In genomic region chr2:126424714-126425113, GRCm38 (mm10) we compare ENCODE assay signal across 15 mouse cellular contexts.
A peak's percentile ranks its signal among the peaks of the same experiment; 100 is the strongest.
DNase-seq lines count a peak whose midpoint lies in the region; ATAC-seq and TF ChIP-seq lines count a peak whose summit lies in the region.
"Had no signal": no experiment of that assay in that cellular context is flagged by ENCODE, and none has a peak within 500 bp of the region (broad histone marks: within the 10 kb centered on the region; RNA-seq: fewer than 3 reads in every experiment).

No protein-coding gene starts in this region.

- H3K27ac ChIP-seq in forebrain, embryonic 15.5 days (replicated peaks), result no peak overlapping the region
- H3K27ac ChIP-seq in forebrain, embryonic 10.5 days, result no peak overlapping the region
- H3K27ac ChIP-seq in midbrain, postnatal 0 days (ENCODE audit: low read depth, low read length), result no peak overlapping the region
- no peak overlapping the region for H3K27ac ChIP-seq in midbrain, embryonic 10.5 days (replicated peaks)
- H3K27ac ChIP-seq in liver, embryonic 11.5 days (ENCODE audit: low read depth, low read length), result no peak overlapping the region
- H3K27ac ChIP-seq: heart, embryonic 10.5 days; kidney, postnatal 0 days had no signal

- no peaks in the 10 kb centered on the region for H3K9me3 ChIP-seq in forebrain, embryonic 15.5 days
- no peaks in the 10 kb centered on the region for H3K9me3 ChIP-seq in forebrain, embryonic 10.5 days
- H3K9me3 ChIP-seq in midbrain, postnatal 0 days (ENCODE audit: low read length), result no peaks in the 10 kb centered on the region
- no peaks in the 10 kb centered on the region for H3K9me3 ChIP-seq in midbrain, embryonic 10.5 days (replicated peaks)
- no peaks in the 10 kb centered on the region for H3K9me3 ChIP-seq in liver, embryonic 11.5 days (ENCODE audit: control insufficient read depth, low read length)
- H3K9me3 ChIP-seq: heart, embryonic 10.5 days; megakaryocyte, embryonic 14.5 days had no signal

- H3K9ac ChIP-seq in forebrain, embryonic 15.5 days (replicated peaks), result no peak overlapping the region
- H3K9ac ChIP-seq in midbrain, postnatal 0 days (replicated peaks; ENCODE audit: low read length, poor library complexity, severe bottlenecking), result no peak overlapping the region
- no peak overlapping the region for H3K9ac ChIP-seq in liver, embryonic 11.5 days (ENCODE audit: low read depth, low read length)

- H3K36me3 ChIP-seq in forebrain, embryonic 15.5 days, result no peaks in the 10 kb centered on the region
- H3K36me3 ChIP-seq in forebrain, embryonic 10.5 days (replicated peaks), result no peaks in the 10 kb centered on the region
- no peaks in the 10 kb centered on the region for H3K36me3 ChIP-seq in midbrain, postnatal 0 days (ENCODE audit: insufficient read depth, low read length)
- no peaks in the 10 kb centered on the region for H3K36me3 ChIP-seq in midbrain, embryonic 10.5 days
- no peaks in the 10 kb centered on the region for H3K36me3 ChIP-seq in liver, embryonic 11.5 days (ENCODE audit: control insufficient read depth, insufficient read depth, low read length)
- H3K36me3 ChIP-seq: heart, embryonic 10.5 days had no signal

- no peak for TF ChIP-seq CTCF in midbrain, postnatal 0 days (IDR thresholded peaks at IDR 0.05)

- no peaks in the 10 kb centered on the region for H3K27me3 ChIP-seq in forebrain, embryonic 15.5 days
- H3K27me3 ChIP-seq in forebrain, embryonic 10.5 days (ENCODE audit: poor library complexity, severe bottlenecking), result no peaks in the 10 kb centered on the region
- H3K27me3 ChIP-seq in midbrain, postnatal 0 days (ENCODE audit: insufficient read depth, low read length), result no peaks in the 10 kb centered on the region
- no peaks in the 10 kb centered on the region for H3K27me3 ChIP-seq in midbrain, embryonic 10.5 days (ENCODE audit: low read depth, poor library complexity, severe bottlenecking)
- no peaks in the 10 kb centered on the region for H3K27me3 ChIP-seq in liver, embryonic 11.5 days (replicated peaks; ENCODE audit: control insufficient read depth, insufficient read depth, low read length)

- H3K4me1 ChIP-seq in forebrain, embryonic 15.5 days, result peaks cover 9% of the 10 kb centered on the region
- H3K4me1 ChIP-seq in forebrain, embryonic 10.5 days, result no peaks in the 10 kb centered on the region
- no peaks in the 10 kb centered on the region for H3K4me1 ChIP-seq in midbrain, postnatal 0 days (ENCODE audit: insufficient read depth, low read length)
- H3K4me1 ChIP-seq in midbrain, embryonic 10.5 days, result no peaks in the 10 kb centered on the region
- no peaks in the 10 kb centered on the region for H3K4me1 ChIP-seq in liver, embryonic 11.5 days (replicated peaks; ENCODE audit: control insufficient read depth, insufficient read depth, low read length)
- H3K4me1 ChIP-seq: heart, embryonic 10.5 days had no signal

- no peak overlapping the region for H3K4me3 ChIP-seq in forebrain, embryonic 15.5 days
- no peak overlapping the region for H3K4me3 ChIP-seq in forebrain, embryonic 10.5 days
- no peak overlapping the region for H3K4me3 ChIP-seq in midbrain, postnatal 0 days (ENCODE audit: low read depth, low read length)
- no peak overlapping the region for H3K4me3 ChIP-seq in midbrain, embryonic 10.5 days
- no peak overlapping the region for H3K4me3 ChIP-seq in liver, embryonic 11.5 days (ENCODE audit: low read depth, low read length)
- H3K4me3 ChIP-seq: heart, embryonic 10.5 days; megakaryocyte, embryonic 14.5 days had no signal

- WGBS in forebrain, embryonic 15.5 days, result 36% methylated on average over 8 of the region's 8 CpGs
- 85% methylated on average over 8 of the region's 8 CpGs for WGBS in forebrain, embryonic 10.5 days
- 65% methylated on average over 8 of the region's 8 CpGs for WGBS in midbrain, postnatal 0 days
- WGBS in midbrain, embryonic 10.5 days, result 87% methylated on average over 8 of the region's 8 CpGs
- WGBS in liver, embryonic 11.5 days, result 82% methylated on average over 8 of the region's 8 CpGs

- DNase-seq in forebrain, embryonic 10.5 days (ENCODE audit: extremely low spot score, low spot score), result no peak
- peak; percentile 74 for DNase-seq in midbrain, postnatal 0 days (ENCODE audit: low spot score)
- DNase-seq in midbrain, embryonic 10.5 days (ENCODE audit: low spot score), result no peak
- peak; percentile 11 to 13 for DNase-seq in cerebellum, postnatal 36 days
- DNase-seq in urinary bladder, postnatal 36 days (ENCODE audit: low spot score in 2 of 2), result no peak
- no peak for DNase-seq in liver, embryonic 11.5 days (ENCODE audit: low spot score)
- DNase-seq: embryo, embryonic 11 days; heart, postnatal 10 days; kidney, adult 11 months; layer of hippocampus, postnatal 36 days; liver had no signal

- H3K4me2 ChIP-seq in forebrain, embryonic 15.5 days (replicated peaks), result peak overlapping the region; percentile 14; the same call in 1 of the 2 replicates
- no peak overlapping the region for H3K4me2 ChIP-seq in midbrain, postnatal 0 days (ENCODE audit: low read depth, low read length, poor library complexity, severe bottlenecking)
- H3K4me2 ChIP-seq in liver, embryonic 11.5 days, result no peak overlapping the region

- ATAC-seq in forebrain, embryonic 15.5 days (replicated peaks), result peak; percentile 79
- no peak for ATAC-seq in midbrain, postnatal 0 days (ENCODE audit: low FRiP score)
- no peak for ATAC-seq in liver, embryonic 11.5 days (replicated peaks; ENCODE audit: low FRiP score)

Comparison
In these comparisons a context has a peak if more than half of its experiments do, and no peak if none do; other contexts are left out.
1. DNase-seq: peak in midbrain, postnatal 0 days (single experiment) and cerebellum, postnatal 36 days (2 of 2); none in forebrain, embryonic 10.5 days (single experiment), midbrain, embryonic 10.5 days (single experiment), urinary bladder, postnatal 36 days (0 of 2) and liver, embryonic 11.5 days (single experiment).